Mouse (Mus musculus) MEL (cell line): ENCODE measurements around the gene Abat. TPM values are rescaled to one million over a fixed set of nuclear protein-coding genes. Genes with fewer than 3 reads are reported as not detected.

Experiments
- DNase-seq: peaks from one replicate; pipeline ENCODE4 v3.0.0; 2011; ENCODE audit warnings: low read depth, low spot score
- H3K27ac ChIP-seq: 2 replicates; pipeline ENCODE4 v1.5.1; 2012; ENCODE audit warnings: low read depth, mild to moderate bottlenecking, control low read depth, low read length, moderate library complexity; ENCODE audit not compliant: control insufficient read depth
- H3K27me3 ChIP-seq, 2 experiments: fragments of 150-350 bp in 1 of 2; sonication (generic) in 1 of 2; 2 replicates each; pipeline ENCODE4 v1.6.1; 2012; ENCODE audit warnings: low read length in 2 of 2, mild to moderate bottlenecking in 2 of 2, improper control_type of control experiment in 1 of 2, moderate library complexity in 1 of 2; ENCODE audit not compliant: insufficient read depth in 2 of 2, control insufficient read depth in 1 of 2
- H3K36me3 ChIP-seq, 2 experiments: 2 replicates each; pipeline ENCODE4 v1.6.1; 2012 to 2014; ENCODE audit warnings: low read length in 2 of 2, improper control_type of control experiment in 1 of 2, inconsistent platforms in 1 of 2, mild to moderate bottlenecking in 1 of 2; ENCODE audit not compliant: insufficient read depth in 2 of 2, control insufficient read depth in 1 of 2
- H3K4me1 ChIP-seq, 2 experiments: fragments of 150-350 bp in 1 of 2; sonication (generic) in 1 of 2; 2 replicates each; pipeline ENCODE4 v1.6.1; 2012; ENCODE audit warnings: low read length in 2 of 2, improper control_type of control experiment in 1 of 2, mild to moderate bottlenecking in 1 of 2; ENCODE audit not compliant: insufficient read depth in 2 of 2, control insufficient read depth in 1 of 2
- H3K4me3 ChIP-seq, 2 experiments: fragments of 150-350 bp in 1 of 2; sonication (generic) in 1 of 2; 2 replicates each; pipeline ENCODE4 v1.5.1; 2012; ENCODE audit warnings: low read depth in 2 of 2, low read length in 2 of 2, mild to moderate bottlenecking in 2 of 2, moderate library complexity in 2 of 2, control low read depth in 1 of 2, improper control_type of control experiment in 1 of 2; ENCODE audit not compliant: control insufficient read depth in 1 of 2, insufficient read depth in 1 of 2
- H3K79me2 ChIP-seq: 2 replicates; pipeline ENCODE4 v1.6.1; 2012; ENCODE audit warnings: mild to moderate bottlenecking, low read length, moderate library complexity; ENCODE audit not compliant: control insufficient read depth, poor library complexity, insufficient read depth
- H3K9ac ChIP-seq: 2 replicates; pipeline ENCODE4 v1.6.1; 2012; ENCODE audit warnings: low read depth, mild to moderate bottlenecking, control low read depth, low read length, moderate library complexity; ENCODE audit not compliant: control insufficient read depth, poor library complexity, severe bottlenecking
- H3K9me3 ChIP-seq: fragments of 150-350 bp; sonication (generic); replicated peaks from 2 replicates; pipeline ENCODE4 v1.6.1; 2012; ENCODE audit warnings: mild to moderate bottlenecking, low read length, improper control_type of control experiment, moderate library complexity; ENCODE audit not compliant: insufficient read depth
- BHLHE40 ChIP-seq: IDR thresholded peaks from 2 replicates; pipeline ENCODE4 v1.6.1; 2012; ENCODE audit warnings: low read depth, mild to moderate bottlenecking, inconsistent platforms, low read length, improper control_type of control experiment, borderline replicate concordance
- ELF1 ChIP-seq: IDR thresholded peaks from 2 replicates; pipeline ENCODE4 v1.6.1; 2014; ENCODE audit warnings: low read depth, mild to moderate bottlenecking, inconsistent platforms, low read length, improper control_type of control experiment, moderate library complexity
- GABPA ChIP-seq: IDR thresholded peaks from 2 replicates; pipeline ENCODE4 v1.6.1; 2012; ENCODE audit warnings: low read depth, mild to moderate bottlenecking, inconsistent platforms, low read length, improper control_type of control experiment, moderate library complexity
- GATA1 ChIP-seq: IDR thresholded peaks from 2 replicates; pipeline ENCODE4 v1.6.1; 2011; ENCODE audit warnings: low read depth, low read length, improper control_type of control experiment
- KAT2A ChIP-seq: conservative IDR thresholded peaks from 2 replicates; pipeline ENCODE4 v1.6.1; 2012; ENCODE audit warnings: low read depth, low read length, improper control_type of control experiment, inconsistent platforms
- MAZ ChIP-seq: IDR thresholded peaks from 2 replicates; pipeline ENCODE4 v1.6.1; 2012; ENCODE audit warnings: low read depth, mild to moderate bottlenecking, inconsistent platforms, low read length, improper control_type of control experiment
- MYB ChIP-seq: IDR thresholded peaks from 2 replicates; pipeline ENCODE4 v1.6.1; 2011; ENCODE audit warnings: mild to moderate bottlenecking, low read depth, low read length, improper control_type of control experiment
- POLR2A ChIP-seq, 2 experiments: IDR thresholded peaks; 2 replicates each; pipeline ENCODE4 v1.6.1; 2011 to 2012; ENCODE audit warnings: low read length in 2 of 2, mild to moderate bottlenecking in 2 of 2, control low read depth in 1 of 2, improper control_type of control experiment in 1 of 2, low read depth in 1 of 2, moderate library complexity in 1 of 2; ENCODE audit not compliant: control insufficient read depth in 1 of 2, insufficient read depth in 1 of 2, poor library complexity in 1 of 2
- POLR2AphosphoS5 ChIP-seq: IDR thresholded peaks from 2 replicates; pipeline ENCODE4 v1.6.1; 2012; ENCODE audit warnings: low read depth, borderline replicate concordance, mild to moderate bottlenecking, inconsistent platforms, low read length, moderate library complexity, mixed read lengths
- RCOR1 ChIP-seq: IDR thresholded peaks from 2 replicates; pipeline ENCODE4 v1.6.1; 2012; ENCODE audit warnings: low read depth, mild to moderate bottlenecking, inconsistent platforms, low read length, improper control_type of control experiment
- TAL1 ChIP-seq: IDR thresholded peaks from 2 replicates; pipeline ENCODE4 v1.6.1; 2012; ENCODE audit warnings: mild to moderate bottlenecking, inconsistent platforms, low read length, moderate library complexity, mixed read lengths
- TBP ChIP-seq: IDR thresholded peaks from 2 replicates; pipeline ENCODE4 v1.8.0; 2011; ENCODE audit warnings: low read depth, low read length, improper control_type of control experiment
- TCF12 ChIP-seq: IDR thresholded peaks from 2 replicates; pipeline ENCODE4 v1.6.1; 2014; ENCODE audit warnings: low read depth, mild to moderate bottlenecking, inconsistent platforms, low read length, improper control_type of control experiment, moderate library complexity
- UBTF ChIP-seq: IDR thresholded peaks from 2 replicates; pipeline ENCODE4 v1.6.1; 2012; ENCODE audit warnings: low read depth, mild to moderate bottlenecking, inconsistent platforms, low read length, improper control_type of control experiment, moderate library complexity, borderline replicate concordance; ENCODE audit not compliant: insufficient read depth
- USF2 ChIP-seq, 2 experiments: IDR thresholded peaks; 2 replicates each; pipeline ENCODE4 v1.6.1; 2011 to 2012; ENCODE audit warnings: improper control_type of control experiment in 2 of 2, low read length in 2 of 2, borderline replicate concordance in 1 of 2, inconsistent platforms in 1 of 2, low read depth in 1 of 2, mild to moderate bottlenecking in 1 of 2; ENCODE audit not compliant: insufficient read depth in 1 of 2
- ZMIZ1 ChIP-seq: IDR thresholded peaks from 2 replicates; pipeline ENCODE4 v1.6.1; 2012; ENCODE audit warnings: low read depth, mild to moderate bottlenecking, inconsistent platforms, low read length, improper control_type of control experiment, moderate library complexity
- polyA plus RNA-seq, 2 experiments: library from polyadenylated mRNA; stranded (reverse) in 1 of 2; unstranded in 1 of 2; fragments of >175 nt in 1 of 2; fragments of >200 nt in 1 of 2; gene quantifications; 2 replicates each; pipeline versions ENCODE4 v1.2.1 to v1.2.4; 2012; ENCODE audit warnings: low replicate concordance in 2 of 2, low read depth in 1 of 2; ENCODE audit not compliant: insufficient read length in 2 of 2, insufficient read depth in 1 of 2, missing spikeins in 1 of 2
- total RNA-seq: library from RNA; depleted of rRNA; stranded (reverse); fragments of 300-350 nt; gene quantifications from 2 replicates; pipeline ENCODE4 v1.2.3, GENCODE M21; 2012

Gene Abat
- total and polyA plus RNA-seq, 3 experiments: 0.27 to 0.77 TPM; not detected in 1

GRCm38 (mm10) chr16:8663606-8664539, 150.6 kb downstream of the Abat start:
- H3K27ac ChIP-seq: no peak overlapping the region
- H3K27me3 ChIP-seq: no peaks in the 10 kb centered on the region
- H3K9ac ChIP-seq: no peak overlapping the region
- DNase-seq: no peak
- H3K4me3 ChIP-seq: no peak overlapping the region
- H3K79me2 ChIP-seq: no peaks in the 10 kb centered on the region; the same call in 1 of the 2 replicates
- H3K9me3 ChIP-seq: no peaks in the 10 kb centered on the region
- no peak for TF ChIP-seq MAZ
- no peak for TF ChIP-seq KAT2A
- H3K36me3 ChIP-seq: peaks cover 0 to 10% of the 10 kb centered on the region in 2 experiments; a peak in 3 of 4 replicates
- H3K4me1 ChIP-seq: peaks cover 6 to 17% of the 10 kb centered on the region in 2 experiments

GRCm38 (mm10) chr16:8665367-8665766, 152.1 kb downstream of the Abat start:
- Histone ChIP-seq H3K9me3 (no peaks in the 10 kb centered on the region), H3K27ac (no peak overlapping the region), H3K4me3 (no peak overlapping the region), H3K79me2 (no peaks in the 10 kb centered on the region; the same call in 1 of the 2 replicates), H3K4me1 (peaks cover 6 to 18% of the 10 kb centered on the region in 2 experiments), H3K36me3 (peaks cover 0 to 10% of the 10 kb centered on the region in 2 experiments; a peak in 3 of 4 replicates), H3K27me3 (no peaks in the 10 kb centered on the region), H3K9ac (no peak overlapping the region)
- TF ChIP-seq MYB (no peak), ZMIZ1 (no peak), TAL1 (no peak), ELF1 (no peak), KAT2A (no peak), TBP (no peak), USF2 (IDR thresholded peaks at IDR 0.05; ENCODE audit: borderline replicate concordance in 1 of 2, insufficient read depth in 1 of 2, low read depth in 1 of 2, low read length in 2 of 2) (no peak), GATA1 (no peak), BHLHE40 (no peak), RCOR1 (no peak), POLR2AphosphoS5 (no peak), UBTF (no peak), POLR2A (IDR thresholded peaks at IDR 0.05; ENCODE audit: control insufficient read depth in 1 of 2, insufficient read depth in 1 of 2, low read depth in 1 of 2, low read length in 2 of 2, poor library complexity in 1 of 2) (no peak), TCF12 (no peak), GABPA (no peak)
- no peak for DNase-seq
